Mouse (Mus musculus) frontal cortex, postnatal 25 days (tissue): ENCODE results near the gene Ankrd42.

Source experiments
- DNase-seq, 2 experiments: peaks; one replicate each; pipeline ENCODE4 v3.0.0; 2022; ENCODE audit warnings: low spot score in 2 of 2

The Ankrd42 gene

GRCm38 (mm10) chr7:92637021-92637625, at the start of gene Ankrd42:
Gene Ankrd42, minus strand, starts transcription at chr7:92637142.
- DNase-seq, result peak; percentile 74 to 90

GRCm38 (mm10) chr7:92677346-92677745, 40.4 kb upstream of the Ankrd42 start:
- DNase-seq, result no peak

GRCm38 (mm10) chr7:92675131-92675530, 38.2 kb upstream of the Ankrd42 start:
- no peak for DNase-seq

- peak; percentile 91 to 93 for DNase-seq
Observed at GRCm38 (mm10) chr7:92669507-92670471, 32.8 kb upstream of the Ankrd42 start, which contains the start of gene Pcf11. Gene Pcf11, minus strand, starts transcription at chr7:92669934.

- peak; percentile 27 to 38 for DNase-seq
Observed at GRCm38 (mm10) chr7:92668791-92669506, 32.0 kb upstream of the Ankrd42 start.

DNA sequence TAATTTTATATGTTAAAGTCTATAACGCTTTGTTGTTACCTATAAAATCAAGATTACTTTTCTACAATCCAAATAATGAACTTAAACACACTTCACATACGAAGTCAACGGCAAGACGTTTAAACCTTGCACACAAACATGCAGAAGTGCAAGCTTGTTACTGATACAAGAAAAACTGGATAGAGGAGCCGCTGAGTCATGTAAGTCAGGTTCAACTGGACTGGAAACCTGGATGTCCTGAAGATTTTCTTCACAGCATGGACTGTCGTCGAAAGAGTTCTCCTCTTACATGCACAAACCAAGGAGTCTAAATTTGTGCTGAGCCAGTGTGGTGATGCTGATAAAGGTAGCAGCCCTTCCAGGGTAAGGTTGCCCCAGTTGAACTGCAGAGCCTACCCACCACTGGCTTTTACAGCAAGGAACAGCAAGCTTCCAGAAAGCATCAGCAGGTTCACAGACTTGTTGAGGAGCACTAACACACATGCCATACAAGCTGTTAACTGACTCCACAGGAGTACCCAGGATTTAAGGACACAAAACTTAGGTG, 29.4 kb upstream of the Ankrd42 start:
- no peak for DNase-seq

DNA sequence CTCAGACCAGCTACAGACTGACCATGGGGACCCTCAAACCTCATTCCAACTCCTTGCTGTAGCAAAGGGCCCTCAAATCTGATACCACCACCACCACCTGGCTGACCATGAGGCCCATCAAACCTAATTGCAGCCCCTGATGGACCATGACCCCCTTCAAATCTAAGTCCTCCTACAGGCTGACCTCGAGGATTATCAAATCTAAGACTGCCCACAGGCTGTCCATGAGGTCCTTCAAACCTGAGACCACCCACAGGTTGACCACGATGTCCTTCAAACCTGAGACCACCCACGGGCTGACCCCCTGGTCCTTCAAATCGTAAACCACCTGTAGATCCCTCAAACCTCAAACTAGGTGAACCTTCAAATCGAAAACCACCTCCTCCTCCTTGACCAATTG, 21.1 kb upstream of the Ankrd42 start:
- DNase-seq, result no peak

DNA sequence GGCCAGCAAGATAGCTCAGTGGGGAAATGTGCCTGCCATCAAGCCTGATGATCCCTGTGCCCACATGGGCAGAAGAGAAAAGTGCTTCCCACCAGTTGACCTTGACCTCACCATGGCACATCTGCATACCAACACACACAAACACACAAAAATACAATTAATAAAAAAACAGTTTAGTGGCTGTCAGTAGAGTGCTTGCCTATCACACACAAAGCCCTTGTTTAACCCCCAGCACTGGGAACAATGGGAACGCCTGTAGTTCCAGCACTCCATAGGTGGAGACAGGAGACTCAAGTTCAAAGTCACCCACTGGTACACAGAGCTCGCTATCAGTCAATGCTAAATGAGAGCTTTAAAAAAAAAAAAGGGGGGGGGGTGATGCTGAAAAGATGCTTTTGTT, 19.4 kb upstream of the Ankrd42 start:
- no peak for DNase-seq

GRCm38 (mm10) chr7:92653329-92653728, 16.4 kb upstream of the Ankrd42 start:
- no peak for DNase-seq

GRCm38 (mm10) chr7:92647790-92648189, 10.8 kb upstream of the Ankrd42 start:
- no peak for DNase-seq

DNA sequence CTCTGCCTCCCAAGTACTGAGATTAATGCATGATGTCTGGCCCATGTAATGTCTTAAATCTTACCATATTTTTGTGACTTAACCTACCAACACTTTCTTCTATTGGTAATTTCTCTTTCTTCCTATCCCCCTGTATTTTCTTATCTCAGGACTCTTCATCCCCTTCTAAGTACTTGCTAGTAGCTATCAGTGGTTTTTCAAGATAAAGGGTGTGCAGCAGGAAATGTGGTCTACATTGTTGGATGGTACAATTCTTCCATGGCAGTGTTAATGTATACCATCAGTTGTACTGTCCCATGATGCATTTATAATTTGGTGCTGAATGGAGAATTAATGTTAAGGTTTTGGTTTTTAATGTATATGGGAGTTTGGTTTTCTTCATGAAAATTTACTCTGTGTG, 5.4 kb upstream of the Ankrd42 start:
- no peak for DNase-seq

GRCm38 (mm10) chr7:92638050-92638449, 1.1 kb upstream of the Ankrd42 start:
- DNase-seq, result no peak

- peak in 1 of 2 experiments; percentile 11 for DNase-seq
Observed at GRCm38 (mm10) chr7:92636295-92637011, 489 bp downstream of the Ankrd42 start.

DNA sequence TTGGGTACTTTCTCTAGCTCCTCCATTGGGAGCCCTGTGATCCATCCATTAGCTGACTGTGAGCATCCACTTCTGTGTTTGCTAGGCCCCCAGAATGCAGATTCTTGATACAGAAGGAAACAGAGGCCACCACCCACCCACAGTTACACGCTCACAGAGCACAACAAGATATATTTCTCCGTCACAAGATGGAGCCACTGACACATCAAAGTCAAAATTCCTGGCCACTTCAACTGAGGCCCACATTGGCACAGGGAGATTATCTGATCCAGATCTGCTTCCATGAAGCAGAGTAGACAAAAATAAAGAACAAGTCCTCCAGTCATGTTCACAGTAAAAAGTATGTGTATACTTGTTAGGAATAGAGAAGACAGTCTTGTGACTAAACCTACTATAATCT, 6.8 kb downstream of the Ankrd42 start:
- no peak for DNase-seq

- DNase-seq, result no peak
Observed at GRCm38 (mm10) chr7:92624488-92624887, 12.5 kb downstream of the Ankrd42 start.

- no peak for DNase-seq
Observed at GRCm38 (mm10) chr7:92610830-92611229, 26.1 kb downstream of the Ankrd42 start.

- no peak for DNase-seq
Observed at GRCm38 (mm10) chr7:92604961-92605360, 32.0 kb downstream of the Ankrd42 start.

- DNase-seq, result no peak
Observed at GRCm38 (mm10) chr7:92590842-92591241, 46.1 kb downstream of the Ankrd42 start.

- no peak for DNase-seq
Observed at GRCm38 (mm10) chr7:92589986-92590385, 47.0 kb downstream of the Ankrd42 start.

DNA sequence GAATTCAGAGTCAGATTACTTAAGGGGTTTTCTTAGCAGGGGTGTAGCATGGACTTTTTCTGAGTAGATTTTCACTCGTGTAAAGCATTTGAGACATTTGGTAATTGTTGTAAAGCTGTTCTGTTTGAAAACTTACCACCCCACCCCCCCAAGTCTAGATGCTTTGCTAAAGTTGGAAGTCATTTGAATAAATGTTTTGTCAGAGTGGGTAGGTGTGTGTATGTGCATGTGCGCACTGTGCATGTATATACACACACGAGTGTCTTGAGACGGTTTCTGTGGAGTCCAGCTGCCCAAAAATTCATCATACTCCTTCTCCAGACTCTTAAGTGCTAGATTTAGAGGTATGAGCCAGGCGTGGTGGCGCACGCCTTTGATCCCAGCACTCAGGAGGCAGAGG, 53.4 kb downstream of the Ankrd42 start:
- no peak for DNase-seq

- no peak for DNase-seq
Observed at GRCm38 (mm10) chr7:92580491-92581207, 56.3 kb downstream of the Ankrd42 start.
